Mouse (Mus musculus) layer of hippocampus, adult 18-20 months (tissue): ENCODE measurements around the gene Dbn1. TPM values are rescaled to one million over a fixed set of nuclear protein-coding genes. Genes with fewer than 3 reads are reported as not detected.

Experiments used
- microRNA-seq, 2 experiments: library from miRNA; unstranded; fragments of <30 nt; microRNA quantifications; one replicate each; pipeline ENCODE4 v1.2.0; 2021
- total RNA-seq, 2 experiments: library from RNA; stranded (reverse); gene quantifications; 2 replicates each; pipeline ENCODE4 v1.2.3; 2021

The Dbn1 gene
- total RNA-seq, 2 experiments from 2014 or later = 359 to 362 TPM

Small RNA genes within 50 kb of the gene (microRNA-seq; reads per million reads assigned to microRNA genes)
- gene Mir6943 (3.1 to 6.2 reads per million in 2 experiments), gene Mir6944 (30.6 to 31.3 reads per million in 2 experiments), gene Mir6945 (7.4 to 10.3 reads per million in 2 experiments)

Other genes starting within 250 kb of the Dbn1 start
- gene Prelid1, start 167.6 kb downstream of the Dbn1 start, total RNA-seq = 100 to 1,000 TPM; 147 to 149 TPM
- 10 to 100 TPM; 79.1 to 82.6 TPM for gene Rab24, start 166.2 kb downstream of the Dbn1 start, total RNA-seq
- 1 to 10 TPM in 1 of 2 experiments, under 1 TPM in 1; 0.79 to 1.2 TPM for gene Mxd3, start 158.3 kb downstream of the Dbn1 start, total RNA-seq
- 10 to 100 TPM; 65.9 to 66.8 TPM for gene Lman2, start 125.3 kb downstream of the Dbn1 start, total RNA-seq
- 100 to 1,000 TPM; 103 to 112 TPM for gene Rgs14, start 118.4 kb downstream of the Dbn1 start, total RNA-seq
- not detected for gene Slc34a1, start 89.9 kb downstream of the Dbn1 start, total RNA-seq
- under 1 TPM in 1 of 2 experiments, not detected in 1; 0.68 TPM for gene Pfn3, start 72.9 kb downstream of the Dbn1 start, total RNA-seq
- gene F12, start 61.3 kb downstream of the Dbn1 start, total RNA-seq = under 1 TPM; 0.32 to 0.36 TPM
- 10 to 100 TPM; 60.3 to 63.2 TPM for gene Grk6, start 43.0 kb downstream of the Dbn1 start, total RNA-seq
- gene Prr7, start 23.8 kb downstream of the Dbn1 start, total RNA-seq = 10 to 100 TPM; 75.6 to 79.2 TPM
- 10 to 100 TPM; 93.2 to 99.5 TPM for gene Pdlim7, start 25.6 kb upstream of the Dbn1 start, total RNA-seq
- 10 to 100 TPM; 14.5 to 16.4 TPM for gene Dok3, start 41.2 kb upstream of the Dbn1 start, total RNA-seq
- 10 to 100 TPM; 56.0 to 56.2 TPM for gene Ddx41, start 48.5 kb upstream of the Dbn1 start, total RNA-seq
- 10 to 100 TPM; 77.6 to 79.0 TPM for gene Fam193b, start 83.0 kb upstream of the Dbn1 start, total RNA-seq
- gene Tmed9, start 85.6 kb upstream of the Dbn1 start, total RNA-seq = 100 to 1,000 TPM; 134 to 146 TPM
- gene B4galt7, start 111.8 kb upstream of the Dbn1 start, total RNA-seq = 10 to 100 TPM; 25.9 to 26.7 TPM
- gene Caml, start 134.9 kb upstream of the Dbn1 start, total RNA-seq = 10 to 100 TPM; 43.3 to 47.6 TPM
- gene Ddx46, start 146.9 kb upstream of the Dbn1 start, total RNA-seq = 10 to 100 TPM; 38.4 to 44.6 TPM
- 10 to 100 TPM; 71.1 to 73.9 TPM for gene B230219D22Rik, start 205.0 kb upstream of the Dbn1 start, total RNA-seq
- gene Txndc15, start 226.5 kb upstream of the Dbn1 start, total RNA-seq = 10 to 100 TPM; 76.1 to 76.9 TPM
- gene Pcbd2, start 239.3 kb upstream of the Dbn1 start, total RNA-seq = 10 to 100 TPM; 34.8 to 38.9 TPM